Mouse (Mus musculus): ENCODE measurements at regions not wholly inside any gene's neighbourhood (a gene's known extent, or its start where the extent isn't known, plus 50 kb on each side); places are given as distances from the start of the nearest gene placed in this dataset.

DNA sequence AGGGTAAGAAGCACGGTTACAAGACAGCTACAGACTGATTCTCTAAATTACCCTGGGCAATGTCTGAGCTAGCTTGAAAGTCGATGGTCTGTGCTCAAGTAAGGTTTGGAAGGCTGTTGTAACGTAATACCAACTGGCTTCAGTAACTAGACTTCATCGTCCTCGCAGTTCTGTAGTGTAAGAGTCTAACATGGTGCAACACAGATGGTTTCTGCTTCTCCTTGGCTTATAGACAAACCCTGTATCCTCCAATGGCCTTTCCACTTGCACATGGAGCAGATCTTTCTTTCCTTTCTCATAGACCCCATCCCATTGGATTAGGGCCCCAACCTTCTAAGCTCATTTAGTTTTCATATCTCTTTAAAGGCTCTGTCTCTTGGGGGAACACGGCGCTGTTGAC, 160.7 kb downstream of the Enc1 start:
- TF ChIP-seq POLR2A (IDR thresholded peaks at IDR 0.05; ENCODE audit: borderline replicate concordance, extremely low read depth, low read depth, low read length) (no peak), CTCF (IDR thresholded peaks at IDR 0.05; ENCODE audit: insufficient read depth, low read length) (no peak)

Data from lung, adult 2 months (tissue).